Mouse (Mus musculus) testis, adult 2 months (tissue): ENCODE results near the gene Synj2. TPM values are rescaled to one million over a fixed set of nuclear protein-coding genes. Genes with fewer than 3 reads are reported as not detected.

Experiments used
- H3K27ac ChIP-seq: fragments of 200-500 bp; 2 replicates; pipeline ENCODE4 v1.5.1; 2012; ENCODE audit warnings: low read depth, low read length; ENCODE audit not compliant: control insufficient read depth, insufficient read depth
- H3K27me3 ChIP-seq: fragments of 200-500 bp; 2 replicates; pipeline ENCODE4 v1.6.1; 2012; ENCODE audit warnings: mild to moderate bottlenecking, low read length, moderate library complexity; ENCODE audit not compliant: control insufficient read depth, insufficient read depth
- H3K36me3 ChIP-seq: fragments of 200-500 bp; 2 replicates; pipeline ENCODE4 v1.6.1; 2012; ENCODE audit warnings: mild to moderate bottlenecking, low read length; ENCODE audit not compliant: control insufficient read depth, insufficient read depth
- H3K4me1 ChIP-seq: fragments of 200-500 bp; 2 replicates; pipeline ENCODE4 v1.6.1; 2012; ENCODE audit warnings: low read length; ENCODE audit not compliant: control insufficient read depth, insufficient read depth
- H3K4me3 ChIP-seq: fragments of 200-500 bp; 2 replicates; pipeline ENCODE4 v1.5.1; 2012; ENCODE audit warnings: low read depth, mild to moderate bottlenecking, low read length, moderate library complexity, mixed read lengths; ENCODE audit not compliant: control insufficient read depth
- CTCF ChIP-seq: fragments of 200-500 bp; IDR thresholded peaks from 2 replicates; pipeline ENCODE4 v1.5.1; 2012; ENCODE audit warnings: low read depth, mild to moderate bottlenecking, inconsistent platforms, low read length, moderate library complexity; ENCODE audit not compliant: control insufficient read depth, insufficient read depth, insufficient replicate concordance
- POLR2A ChIP-seq: fragments of 200-500 bp; IDR thresholded peaks from 2 replicates; pipeline ENCODE4 v1.6.1; 2012; ENCODE audit warnings: low read depth, mild to moderate bottlenecking, inconsistent platforms, low read length, moderate library complexity; ENCODE audit not compliant: control insufficient read depth
- polyA plus RNA-seq: library from polyadenylated mRNA; depleted of rRNA; stranded (reverse); fragments of >200 nt; gene quantifications from 2 replicates; pipeline ENCODE4 v1.2.3, GENCODE M21; 2012

Gene Synj2
- polyA plus RNA-seq, 1 experiment = 32.9 TPM

GRCm38 (mm10) chr17:5947039-5947438 is 6.0 kb downstream of the Synj2 start:
- Histone ChIP-seq H3K27ac (no peak overlapping the region), H3K36me3 (no peaks in the 10 kb centered on the region), H3K4me3 (no peak overlapping the region), H3K27me3 (no peaks in the 10 kb centered on the region), H3K4me1 (no peaks in the 10 kb centered on the region; the same call in 1 of the 2 replicates)
- TF ChIP-seq POLR2A (no peak), CTCF (no peak)

DNA sequence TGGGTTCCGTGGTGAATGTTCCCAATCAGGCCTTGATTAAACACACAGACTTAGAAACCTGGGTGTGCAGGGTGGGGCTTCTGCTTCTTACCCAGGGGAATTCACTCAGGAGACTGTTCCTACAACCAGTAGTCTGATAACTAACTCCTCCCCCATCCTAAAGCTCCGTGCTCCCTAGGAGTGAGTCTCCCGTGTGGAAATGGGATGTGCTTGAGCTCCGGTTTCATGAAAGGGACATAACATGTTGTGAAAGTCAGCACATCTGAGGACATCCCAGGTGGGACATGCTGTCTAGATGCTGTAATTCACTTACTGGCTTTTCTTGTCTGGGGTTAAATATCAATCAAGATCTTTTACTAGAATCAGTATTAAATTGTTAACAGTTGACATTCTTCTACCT is 11.4 kb downstream of the Synj2 start:
- no peaks in the 10 kb centered on the region; the same call in 1 of the 2 replicates for H3K4me1 ChIP-seq
- no peak overlapping the region for H3K4me3 ChIP-seq
- no peaks in the 10 kb centered on the region for H3K36me3 ChIP-seq
- H3K27me3 ChIP-seq = no peaks in the 10 kb centered on the region
- H3K27ac ChIP-seq = no peak overlapping the region
- TF ChIP-seq POLR2A (no peak), CTCF (no peak)

DNA sequence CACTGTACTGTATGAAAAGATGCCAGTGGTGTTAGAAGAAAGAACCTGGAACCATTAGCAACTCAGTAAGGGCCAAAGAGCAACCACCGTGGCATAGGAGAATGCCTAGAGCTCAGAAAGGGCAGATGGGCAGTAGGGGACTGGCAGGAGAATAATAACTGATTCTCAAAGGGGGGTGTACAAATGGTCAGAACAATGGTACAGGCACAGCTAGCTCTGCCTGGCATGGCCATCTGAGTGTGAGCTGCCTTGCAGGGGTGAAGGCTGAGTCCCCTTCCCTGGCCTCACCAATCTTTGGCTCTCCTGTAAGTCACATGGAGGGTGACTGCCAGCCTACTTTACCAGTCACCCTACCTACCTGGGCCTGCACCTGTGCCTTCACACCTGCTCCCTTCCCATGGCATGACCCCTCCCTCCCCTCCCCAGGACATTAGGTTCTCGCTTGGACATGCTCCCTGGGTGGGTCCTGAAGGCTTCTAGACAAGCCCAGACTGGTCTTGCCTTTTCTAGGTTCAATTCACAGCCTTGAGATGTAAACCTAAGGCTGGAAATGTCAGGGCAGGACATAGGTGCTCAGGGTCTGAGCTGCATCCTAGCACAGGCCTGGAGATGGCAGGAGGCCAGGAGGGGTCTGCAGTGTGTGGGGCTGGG is 15.4 kb downstream of the Synj2 start:
- no peak overlapping the region for H3K4me3 ChIP-seq
- H3K4me1 ChIP-seq = peaks cover 9% of the 10 kb centered on the region
- TF ChIP-seq POLR2A (no peak), CTCF (no peak)
- H3K27ac ChIP-seq = no peak overlapping the region
- H3K36me3 ChIP-seq = no peaks in the 10 kb centered on the region
- no peaks in the 10 kb centered on the region for H3K27me3 ChIP-seq

- TF ChIP-seq CTCF (no peak), POLR2A (no peak)
- Histone ChIP-seq H3K27ac (no peak overlapping the region), H3K36me3 (no peaks in the 10 kb centered on the region), H3K27me3 (no peaks in the 10 kb centered on the region), H3K4me3 (no peak overlapping the region), H3K4me1 (peaks cover 11% of the 10 kb centered on the region)
These were observed 16.0 kb downstream of the Synj2 start for GRCm38 (mm10) chr17:5957097-5957496.

- TF ChIP-seq CTCF (no peak), POLR2A (no peak)
- no peak overlapping the region; the same call in 1 of the 2 replicates for H3K4me3 ChIP-seq
- H3K27me3 ChIP-seq = no peaks in the 10 kb centered on the region
- H3K4me1 ChIP-seq = peaks cover 12% of the 10 kb centered on the region
- H3K36me3 ChIP-seq = no peaks in the 10 kb centered on the region
- H3K27ac ChIP-seq = no peak overlapping the region
These were observed 17.1 kb downstream of the Synj2 start for GRCm38 (mm10) chr17:5958229-5958628.

- no peak for TF ChIP-seq POLR2A
- TF ChIP-seq CTCF = no peak
- Histone ChIP-seq H3K27ac (no peak overlapping the region), H3K27me3 (no peaks in the 10 kb centered on the region), H3K4me1 (peaks cover 12% of the 10 kb centered on the region), H3K36me3 (no peaks in the 10 kb centered on the region), H3K4me3 (peak overlapping the region; percentile 48)
These were observed 17.6 kb downstream of the Synj2 start for GRCm38 (mm10) chr17:5958636-5959035.

DNA sequence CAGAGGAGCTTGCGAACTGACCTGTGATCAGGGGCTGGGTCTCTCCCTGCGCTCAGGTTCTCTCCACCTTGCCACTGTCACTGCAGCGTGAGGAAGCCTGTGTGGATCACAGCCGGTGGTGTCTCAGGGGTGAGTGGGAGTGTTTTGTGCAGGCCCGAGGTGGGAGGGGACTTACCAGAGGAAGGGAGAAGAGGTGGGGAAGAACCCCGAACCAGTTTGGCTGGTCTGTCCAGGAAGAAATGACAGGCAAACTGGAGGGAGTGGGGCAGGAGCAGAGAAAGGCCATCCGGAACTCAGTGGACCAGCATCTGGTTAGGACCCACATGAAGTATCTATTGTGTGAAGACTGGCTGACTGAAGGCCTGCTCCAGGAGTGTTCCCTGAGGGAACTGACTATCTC is 18.0 kb downstream of the Synj2 start:
- no peak for TF ChIP-seq POLR2A
- TF ChIP-seq CTCF = no peak
- Histone ChIP-seq H3K27me3 (no peaks in the 10 kb centered on the region), H3K27ac (no peak overlapping the region), H3K4me3 (peak overlapping the region; percentile 48), H3K4me1 (peaks cover 12% of the 10 kb centered on the region), H3K36me3 (no peaks in the 10 kb centered on the region)

GRCm38 (mm10) chr17:5959802-5960201 is 18.7 kb downstream of the Synj2 start:
- Histone ChIP-seq H3K27me3 (no peaks in the 10 kb centered on the region), H3K4me3 (no peak overlapping the region), H3K27ac (no peak overlapping the region; the same call in 1 of the 2 replicates), H3K36me3 (no peaks in the 10 kb centered on the region), H3K4me1 (peaks cover 12% of the 10 kb centered on the region)
- no peak for TF ChIP-seq POLR2A
- TF ChIP-seq CTCF = no peak
